Mouse (Mus musculus): ENCODE data around the gene Methig1. TPM values are rescaled to one million over a fixed set of nuclear protein-coding genes. Genes with fewer than 3 reads are reported as not detected.
"Not testable (repeated sequence)": the region's sequence is repeated elsewhere in the genome, so short reads cannot be mapped to it uniquely, and the experiment has no call there.

Gene Methig1
- polyA plus RNA-seq (2015; fragmentation: Nextera tagmentation; extraction: Ambion mirVana) = 0.11 and 0.13 TPM in 2 replicates

DNA sequence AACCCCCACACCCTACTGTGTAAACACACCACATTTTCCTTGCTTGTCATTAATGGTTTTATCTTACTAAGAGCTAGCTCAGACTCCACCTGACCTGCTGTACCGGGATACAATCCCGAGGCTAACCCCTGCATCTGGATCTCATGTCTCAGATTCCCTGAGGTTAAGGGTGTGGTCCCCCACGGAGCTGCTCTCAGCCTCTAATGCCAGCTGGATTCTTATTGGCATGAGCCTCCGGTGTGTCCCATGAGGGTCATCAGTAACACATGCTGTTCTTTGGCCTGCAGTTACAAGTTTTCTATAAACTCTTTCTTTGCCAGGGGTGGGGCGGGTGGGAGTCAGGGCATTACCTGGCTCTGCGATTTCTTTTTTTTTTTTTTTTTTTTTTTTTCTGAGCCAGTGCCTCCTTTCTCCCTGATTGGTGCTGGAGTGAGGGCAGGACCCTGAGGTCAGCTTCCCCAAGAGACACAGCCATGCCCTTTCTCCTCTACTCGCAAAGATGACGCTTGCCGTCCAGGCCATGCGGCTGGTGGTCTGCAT, at the start of gene Methig1, which contains the start of gene Mettl7a2:
Gene Methig1, plus strand, starts transcription at position 439 of the 540 bp plus-strand sequence.
Gene Mettl7a2, plus strand, starts transcription at position 490 of the 540 bp plus-strand sequence.
- Histone ChIP-seq H3K27me3 (replicated peaks) (no peaks in the 10 kb centered on the region), H3K4me3 (no peak within 1 kb of the TSS), H3K9ac (no peak within 1 kb of the TSS), H3K36me3 (replicated peaks) (no peaks in the 10 kb centered on the region), H3K4me1 (no peaks in the 10 kb centered on the region), H3K9me3 (no peaks in the 10 kb centered on the region), H3K27ac (no peak within 1 kb of the TSS), H3K4me2 (no peak within 1 kb of the TSS)
- ATAC-seq (replicated peaks) = no peak
- 88% methylated on average over 10 of the region's 10 CpGs for WGBS

DNA sequence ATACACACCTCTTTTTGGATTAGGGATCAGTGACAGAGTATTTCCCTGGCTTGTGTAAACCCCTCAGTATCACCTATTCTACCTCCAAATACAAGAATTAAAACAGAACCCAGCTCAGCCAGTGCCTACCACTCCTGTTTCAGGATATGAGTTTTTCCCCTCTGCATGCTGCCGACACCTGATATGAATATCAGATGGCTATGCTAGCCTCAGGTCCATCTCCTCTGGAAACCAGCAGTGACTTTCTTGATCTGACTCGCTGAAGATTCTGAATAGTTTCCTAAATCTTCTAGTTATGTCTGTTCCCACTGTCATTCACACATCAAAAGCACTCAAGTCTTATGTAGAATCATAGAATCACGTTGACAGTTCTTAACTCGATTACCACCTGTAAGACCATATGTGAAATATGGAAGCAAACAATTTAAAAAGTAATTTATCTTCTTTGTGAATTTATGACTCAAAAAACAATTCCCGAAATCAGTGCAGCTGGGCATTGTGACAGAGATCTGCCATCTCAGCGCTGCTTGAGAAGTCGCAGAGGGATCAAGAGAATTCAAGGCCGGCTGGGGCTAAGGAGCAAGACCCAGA, 49.4 kb upstream of the Methig1 start:
- Histone ChIP-seq H3K36me3 (replicated peaks) (no peaks in the 10 kb centered on the region), H3K4me2 (peak overlapping the region; percentile 80), H3K9me3 (no peaks in the 10 kb centered on the region), H3K27ac (peak overlapping the region; percentile 88), H3K27me3 (replicated peaks) (no peaks in the 10 kb centered on the region), H3K4me3 (peak overlapping the region; percentile 56), H3K4me1 (peaks cover 15% of the 10 kb centered on the region), H3K9ac (peak overlapping the region; percentile 65)
- ATAC-seq (replicated peaks) = no peak
- WGBS = 49% methylated on average over 8 of the region's 8 CpGs

DNA sequence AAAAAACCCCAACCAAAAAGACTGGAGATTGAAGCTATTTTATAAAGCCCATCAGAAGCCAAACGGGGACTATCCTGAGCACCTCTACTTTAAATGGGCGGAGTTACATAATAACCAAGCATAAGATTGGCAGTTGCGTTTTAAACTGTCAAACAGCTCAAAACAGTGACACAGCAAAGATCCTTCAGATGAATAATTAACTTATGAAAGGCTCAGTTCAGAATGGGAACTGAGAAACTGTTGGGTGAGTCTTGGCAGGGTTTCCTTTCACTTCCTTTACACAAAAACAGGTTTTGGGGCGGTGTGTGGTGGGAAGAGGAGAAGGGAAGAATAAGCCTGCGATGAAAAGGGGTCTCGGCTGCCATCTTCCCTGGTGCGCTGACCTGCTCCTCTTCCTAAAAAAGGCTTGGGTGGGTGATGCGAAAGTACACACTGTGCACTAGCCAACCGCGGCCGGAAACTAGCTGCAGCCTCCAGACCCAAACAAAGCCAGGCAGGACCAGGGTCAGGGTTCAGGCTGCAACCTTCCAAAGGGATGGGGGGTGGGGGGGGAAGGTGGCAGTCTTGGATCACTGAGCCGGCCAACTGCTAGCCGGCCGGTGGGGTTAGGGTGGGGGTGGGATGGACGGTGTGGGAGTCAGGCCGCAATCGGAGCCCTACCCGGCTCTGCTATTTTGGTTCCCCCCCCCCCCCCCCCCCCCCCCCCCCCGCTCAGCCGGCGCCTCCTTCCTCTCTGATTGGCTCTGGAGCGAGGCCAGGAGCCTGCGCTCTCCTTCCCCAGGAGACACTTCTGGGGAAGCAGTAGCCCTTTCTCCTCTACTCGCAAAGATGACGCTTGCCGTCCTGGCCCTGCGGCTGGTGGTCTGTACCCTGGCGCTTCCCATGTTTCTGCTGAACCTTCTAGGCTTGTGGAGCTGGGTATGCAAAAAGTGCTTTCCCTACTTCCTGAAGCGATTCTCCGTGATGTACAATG, 48.6 kb upstream of the Methig1 start, which contains the start of gene Mettl7a1:
Gene Mettl7a1, plus strand, starts transcription at position 122 of the 973 bp plus-strand sequence.
- 3% methylated on average over 25 of the region's 30 CpGs for WGBS
- H3K27me3 ChIP-seq (replicated peaks) = no peaks in the 10 kb centered on the region
- peak within 1 kb of the TSS; percentile 88 for H3K27ac ChIP-seq
- H3K9me3 ChIP-seq = no peaks in the 10 kb centered on the region
- ATAC-seq (replicated peaks) = peak; percentile 87
- peak within 1 kb of the TSS; percentile 65 for H3K9ac ChIP-seq
- no peaks in the 10 kb centered on the region for H3K36me3 ChIP-seq (replicated peaks)
- H3K4me1 ChIP-seq = peaks cover 15% of the 10 kb centered on the region
- peak within 1 kb of the TSS; percentile 80 for H3K4me2 ChIP-seq
- peak within 1 kb of the TSS; percentile 56 for H3K4me3 ChIP-seq

DNA sequence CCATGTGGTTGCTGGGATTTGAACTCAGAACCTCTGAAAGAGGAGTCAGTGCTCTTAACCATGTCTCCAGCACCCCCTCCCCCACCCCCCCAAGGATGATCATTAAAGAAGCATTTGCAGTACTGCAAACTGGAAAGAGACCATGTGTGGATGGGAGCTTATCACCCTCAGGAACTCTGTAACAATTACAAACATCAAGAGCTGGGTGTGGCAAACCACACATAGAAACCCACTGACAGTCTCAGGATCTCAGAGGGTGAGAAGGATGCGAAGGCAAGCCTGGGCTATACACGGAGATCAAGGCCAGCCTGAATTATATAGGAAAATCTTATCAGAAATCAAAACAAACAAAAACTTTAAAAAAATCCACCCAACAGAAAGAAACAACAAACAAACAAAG, 46.7 kb upstream of the Methig1 start:
- no peaks in the 10 kb centered on the region for H3K27me3 ChIP-seq (replicated peaks)
- no peak overlapping the region for H3K9ac ChIP-seq
- no peak for ATAC-seq (replicated peaks)
- peaks cover 15% of the 10 kb centered on the region for H3K4me1 ChIP-seq
- 91% methylated on average over 2 of the region's 2 CpGs for WGBS
- no peaks in the 10 kb centered on the region for H3K9me3 ChIP-seq
- no peak overlapping the region for H3K27ac ChIP-seq
- no peak overlapping the region for H3K4me3 ChIP-seq
- H3K4me2 ChIP-seq = no peak overlapping the region
- no peaks in the 10 kb centered on the region for H3K36me3 ChIP-seq (replicated peaks)

DNA sequence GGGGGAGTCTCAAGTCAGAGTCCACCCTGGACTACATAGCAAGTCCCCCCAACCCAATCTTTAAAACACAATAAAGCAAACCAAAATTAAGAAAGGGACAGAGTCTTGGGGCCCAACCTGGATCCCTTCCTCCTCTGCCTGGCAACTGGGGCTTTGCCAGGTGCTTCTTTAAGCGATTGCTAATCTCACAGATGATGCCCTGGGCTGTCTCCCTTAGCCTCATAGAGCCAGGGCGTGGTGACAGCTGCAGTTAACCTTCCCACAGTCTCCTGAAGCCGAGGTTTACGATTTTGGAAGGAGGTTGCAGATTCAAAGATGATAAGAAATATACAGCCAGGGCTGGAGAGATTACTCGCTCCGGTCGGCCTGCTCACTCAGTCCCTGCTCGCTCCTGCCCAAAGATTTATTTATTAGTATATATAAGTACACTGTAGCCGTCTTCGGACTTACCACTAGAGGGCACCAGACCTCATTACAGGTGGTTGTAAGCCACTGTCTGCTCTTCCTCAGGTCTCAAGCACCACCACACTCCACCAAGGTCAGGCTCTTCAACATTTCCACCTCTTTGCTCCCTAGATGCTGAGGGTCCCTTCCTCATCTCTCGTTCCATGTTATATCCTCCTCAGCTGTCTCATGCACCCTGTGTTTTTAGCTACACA, 45.4 kb upstream of the Methig1 start:
- not testable (repeated sequence) for H3K36me3 ChIP-seq (replicated peaks); H3K4me3 ChIP-seq; H3K9me3 ChIP-seq; H3K27me3 ChIP-seq (replicated peaks); ATAC-seq (replicated peaks); H3K9ac ChIP-seq; H3K27ac ChIP-seq; H3K4me2 ChIP-seq
- WGBS = 47% methylated on average over 11 of the region's 11 CpGs
- peaks cover 15% of the 10 kb centered on the region for H3K4me1 ChIP-seq

DNA sequence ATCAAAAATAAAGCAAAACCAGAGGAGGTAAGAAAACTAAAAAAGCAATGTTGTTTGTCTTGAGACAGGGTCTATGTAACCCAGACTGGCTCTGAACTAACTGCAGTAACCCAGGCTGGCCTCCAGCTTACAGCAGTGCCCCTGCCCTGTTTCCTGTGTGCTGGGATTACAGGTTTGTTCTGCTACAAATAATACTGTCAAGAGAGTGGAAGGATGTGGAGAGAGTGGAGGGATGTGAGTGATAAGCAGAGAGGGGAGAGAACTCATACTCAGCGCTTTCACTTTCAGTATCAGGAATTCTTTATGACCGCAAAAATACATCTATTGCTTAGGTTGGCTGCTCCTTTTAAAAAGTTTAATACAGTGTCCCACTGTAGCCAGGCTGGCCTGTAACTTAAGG, 40.6 kb upstream of the Methig1 start:
- Histone ChIP-seq H3K27me3 (replicated peaks) (no peaks in the 10 kb centered on the region), H3K4me3 (no peak overlapping the region), H3K27ac (no peak overlapping the region), H3K36me3 (replicated peaks) (no peaks in the 10 kb centered on the region), H3K9me3 (no peaks in the 10 kb centered on the region), H3K4me2 (no peak overlapping the region), H3K4me1 (no peaks in the 10 kb centered on the region), H3K9ac (no peak overlapping the region)
- ATAC-seq (replicated peaks) = no peak
- WGBS = 97% methylated on average over 2 of the region's 2 CpGs

DNA sequence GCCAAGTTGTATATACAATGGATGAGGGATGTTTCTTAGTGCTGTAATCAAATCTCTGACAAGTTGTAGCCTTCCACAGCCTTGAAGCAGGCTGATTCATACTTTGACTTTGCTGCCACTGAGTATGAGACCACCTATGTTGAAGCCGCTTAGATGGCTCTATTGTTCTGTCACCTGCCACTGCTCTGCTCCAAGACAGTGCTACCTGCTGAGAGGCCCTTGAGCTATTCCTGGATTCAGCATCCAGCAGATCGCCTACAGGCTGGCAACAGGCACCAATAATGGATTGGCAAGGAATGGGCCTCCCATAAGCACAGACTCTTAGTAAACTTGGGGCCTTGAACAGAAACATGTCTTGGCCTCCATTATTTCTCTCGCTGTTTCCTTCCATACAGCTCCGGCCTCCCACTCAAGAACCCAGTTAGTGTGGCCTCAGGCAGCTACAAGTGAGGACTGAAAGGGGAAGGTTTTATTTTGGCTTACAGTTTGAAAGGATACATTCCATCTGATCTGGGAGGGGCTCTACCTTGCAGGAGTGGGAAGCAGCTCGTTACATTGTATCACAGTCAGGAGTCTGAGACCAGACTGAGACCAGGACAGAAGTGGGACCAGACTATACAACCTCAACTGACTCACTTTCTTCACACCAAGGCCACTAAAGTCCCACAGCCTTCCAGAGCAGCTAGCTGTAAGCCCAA, 38.4 kb upstream of the Methig1 start:
- no peak for ATAC-seq (replicated peaks)
- no peak overlapping the region for H3K4me2 ChIP-seq
- 90% methylated on average over 5 of the region's 5 CpGs for WGBS
- H3K9ac ChIP-seq = no peak overlapping the region
- no peak overlapping the region for H3K27ac ChIP-seq
- no peaks in the 10 kb centered on the region for H3K4me1 ChIP-seq
- H3K4me3 ChIP-seq = no peak overlapping the region
- no peaks in the 10 kb centered on the region for H3K36me3 ChIP-seq (replicated peaks)
- H3K27me3 ChIP-seq (replicated peaks) = no peaks in the 10 kb centered on the region
- no peaks in the 10 kb centered on the region for H3K9me3 ChIP-seq

DNA sequence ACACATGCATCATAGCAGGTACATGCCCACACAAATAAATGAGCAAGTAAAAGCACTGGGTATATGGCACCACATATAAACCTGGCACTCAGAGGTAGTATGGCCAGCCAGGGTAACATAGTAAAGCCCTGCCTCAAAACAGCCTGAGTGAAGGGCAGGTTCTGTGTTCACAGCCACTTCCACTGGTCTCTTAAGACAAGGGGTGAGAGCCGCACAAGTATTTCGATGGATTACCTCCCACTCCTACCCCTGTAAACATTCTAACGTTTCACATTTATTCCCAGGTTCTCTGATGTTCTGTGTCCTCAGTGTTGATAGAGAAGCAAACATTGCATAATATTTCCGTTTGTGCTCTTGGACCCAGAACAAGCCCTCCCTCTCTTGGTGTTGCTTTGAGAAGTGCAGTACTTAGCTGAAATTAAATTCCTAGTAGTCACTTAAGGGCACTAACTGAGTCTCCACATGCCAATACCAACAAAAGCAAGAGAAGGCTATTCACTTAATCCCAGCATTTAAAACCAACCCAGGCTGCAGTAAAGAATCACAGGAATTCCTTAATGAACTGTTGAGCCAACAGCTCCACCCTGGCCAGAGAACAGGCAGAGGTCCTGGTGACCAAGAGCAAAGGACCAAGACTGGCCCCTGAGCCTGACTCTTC, 34.8 kb upstream of the Methig1 start:
- H3K4me1 ChIP-seq; H3K36me3 ChIP-seq (replicated peaks); H3K9me3 ChIP-seq; H3K9ac ChIP-seq; ATAC-seq (replicated peaks); H3K27ac ChIP-seq; H3K27me3 ChIP-seq (replicated peaks); H3K4me2 ChIP-seq; H3K4me3 ChIP-seq: not testable (repeated sequence)
- WGBS = 64% methylated on average over 4 of the region's 4 CpGs

DNA sequence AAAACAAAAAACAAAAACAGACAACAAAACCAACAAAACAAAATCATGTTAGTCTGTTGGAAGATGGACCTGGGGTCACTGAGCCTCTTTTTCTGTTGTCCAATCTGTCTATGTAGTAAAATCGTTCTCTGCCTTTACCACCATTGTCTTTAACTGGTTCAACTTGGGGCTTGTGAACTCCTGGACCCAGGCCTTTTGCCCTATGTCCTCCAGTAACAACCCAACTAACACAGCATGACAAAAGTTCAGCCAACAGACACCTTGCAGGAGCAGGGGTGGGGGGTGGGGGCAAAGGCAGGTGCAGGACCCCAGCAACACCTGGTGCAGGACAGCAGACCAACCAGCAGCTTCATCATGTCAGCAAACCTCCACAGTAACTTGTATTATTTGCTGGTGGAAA, 33.1 kb upstream of the Methig1 start:
- Histone ChIP-seq H3K36me3 (replicated peaks) (no peaks in the 10 kb centered on the region), H3K27ac (no peak overlapping the region), H3K9ac (no peak overlapping the region), H3K4me3 (no peak overlapping the region), H3K9me3 (no peaks in the 10 kb centered on the region), H3K4me1 (no peaks in the 10 kb centered on the region), H3K4me2 (no peak overlapping the region), H3K27me3 (replicated peaks) (no peaks in the 10 kb centered on the region)
- 83% methylated on average over 1 of the region's 1 CpGs for WGBS
- no peak for ATAC-seq (replicated peaks)

DNA sequence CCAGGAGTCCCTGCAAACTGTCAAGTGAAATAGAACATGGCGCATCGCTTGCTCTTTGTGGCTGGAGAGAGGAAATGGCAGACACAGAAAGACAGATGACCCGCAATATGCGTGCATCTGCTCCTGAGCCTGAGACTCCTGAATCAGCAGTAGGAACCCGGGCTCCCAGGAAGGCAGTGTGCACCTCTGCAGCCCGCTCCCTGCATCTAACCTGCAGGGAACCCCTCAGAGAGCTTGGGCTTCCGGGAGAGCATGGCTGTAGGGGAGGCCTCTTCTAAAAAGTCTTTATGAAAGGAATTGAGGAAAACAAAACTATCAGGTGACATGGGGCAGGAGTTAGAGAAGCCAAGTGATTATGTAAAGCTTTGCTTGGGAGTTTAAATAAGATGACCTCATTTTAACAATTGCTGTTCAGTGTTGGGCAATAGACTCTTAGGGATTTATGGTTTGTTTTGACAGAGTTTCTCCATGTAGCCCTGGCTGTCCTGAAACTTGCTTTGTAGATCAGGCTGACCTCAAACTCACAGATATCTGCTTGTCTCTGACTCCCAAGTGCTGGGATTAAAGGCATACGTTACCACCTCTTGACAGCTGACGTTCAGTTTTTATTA, 32.5 kb upstream of the Methig1 start:
- H3K4me2 ChIP-seq = no peak overlapping the region
- ATAC-seq (replicated peaks) = no peak
- 81% methylated on average over 9 of the region's 9 CpGs for WGBS
- no peaks in the 10 kb centered on the region for H3K27me3 ChIP-seq (replicated peaks)
- H3K4me1 ChIP-seq = no peaks in the 10 kb centered on the region
- H3K9ac ChIP-seq = no peak overlapping the region
- no peak overlapping the region for H3K4me3 ChIP-seq
- no peaks in the 10 kb centered on the region for H3K9me3 ChIP-seq
- H3K27ac ChIP-seq = no peak overlapping the region
- H3K36me3 ChIP-seq (replicated peaks) = no peaks in the 10 kb centered on the region

DNA sequence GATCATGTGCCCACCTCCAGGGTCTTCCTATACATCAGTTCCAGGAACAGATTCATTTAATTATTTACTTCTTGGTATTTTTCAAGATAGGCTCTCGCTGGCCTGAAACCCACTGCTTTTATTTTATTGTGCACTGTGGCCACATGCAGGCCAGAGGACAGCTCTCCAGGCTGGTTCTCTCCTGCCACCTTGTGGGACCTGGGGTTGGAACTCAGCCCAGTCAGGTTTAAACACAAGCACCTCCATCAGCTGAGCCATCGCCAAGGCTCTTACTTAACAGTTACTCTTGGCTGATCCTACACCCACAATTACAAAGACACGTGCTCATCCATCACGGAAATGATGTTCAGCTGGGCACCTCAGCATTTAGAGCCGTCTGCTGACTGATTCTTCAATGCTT, 31.8 kb upstream of the Methig1 start:
- no peaks in the 10 kb centered on the region for H3K4me1 ChIP-seq
- WGBS = 58% methylated on average over 5 of the region's 5 CpGs
- H3K9ac ChIP-seq = no peak overlapping the region
- no peaks in the 10 kb centered on the region for H3K27me3 ChIP-seq (replicated peaks)
- H3K4me2 ChIP-seq = no peak overlapping the region
- H3K9me3 ChIP-seq = no peaks in the 10 kb centered on the region
- no peak overlapping the region for H3K4me3 ChIP-seq
- H3K36me3 ChIP-seq (replicated peaks) = no peaks in the 10 kb centered on the region
- H3K27ac ChIP-seq = no peak overlapping the region
- ATAC-seq (replicated peaks) = no peak

All from midbrain, embryonic 15.5 days (tissue).